Mouse (Mus musculus): ENCODE measurements around the gene Olfr108. TPM values are rescaled to one million over a fixed set of nuclear protein-coding genes. Genes with fewer than 3 reads are reported as not detected.

Olfr108 gene
- not detected in 2 replicates for polyA plus RNA-seq (2015; fragmentation: Nextera tagmentation; extraction: Ambion mirVana)

DNA sequence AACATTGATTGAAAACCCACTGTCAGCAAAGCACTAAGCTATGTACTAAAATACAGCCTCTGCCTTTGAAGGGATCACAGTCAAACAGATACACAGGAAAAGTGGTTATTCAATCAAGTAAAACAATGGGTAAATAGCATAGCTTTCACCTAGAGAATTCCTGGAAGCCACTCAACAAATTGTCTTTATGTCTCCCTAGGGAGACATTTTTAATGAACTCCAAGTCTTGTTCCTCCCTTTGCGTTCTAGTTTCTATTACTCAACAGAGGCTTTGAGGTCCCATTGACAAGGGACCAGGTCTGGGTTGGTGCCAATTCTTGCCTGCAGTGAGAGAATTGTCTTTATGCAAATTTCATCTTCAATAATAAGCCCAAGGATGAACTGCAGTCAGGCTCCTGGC is at the start of gene Olfr108:
TSS of gene Olfr108 (plus strand) at position 301 of the 400 bp plus-strand sequence.
- ATAC-seq (ENCODE audit: insufficient read depth): no peak
- 63% methylated on average over 1 of the region's 1 CpGs for WGBS (ENCODE audit: insufficient replicate concordance)
- Histone ChIP-seq H3K9me3 (replicated peaks) (no peaks in the 10 kb centered on the region), H3K9ac (no peak within 1 kb of the TSS), H3K27me3 (no peaks in the 10 kb centered on the region), H3K4me3 (replicated peaks) (no peak within 1 kb of the TSS), H3K27ac (replicated peaks) (no peak within 1 kb of the TSS), H3K4me1 (replicated peaks) (no peaks in the 10 kb centered on the region), H3K4me2 (no peak within 1 kb of the TSS), H3K36me3 (replicated peaks) (no peaks in the 10 kb centered on the region)

GRCm38 (mm10) chr17:37398926-37399325 is 46.4 kb upstream of the Olfr108 start, which contains the start of gene Olfr107:
Gene Olfr107, plus strand, starts transcription at chr17:37399226.
- no peak for ATAC-seq (ENCODE audit: insufficient read depth)
- Histone ChIP-seq H3K4me2 (no peak within 1 kb of the TSS), H3K9ac (no peak within 1 kb of the TSS), H3K4me1 (replicated peaks) (no peaks in the 10 kb centered on the region), H3K36me3 (replicated peaks) (no peaks in the 10 kb centered on the region), H3K27ac (replicated peaks) (no peak within 1 kb of the TSS), H3K9me3 (replicated peaks) (no peaks in the 10 kb centered on the region), H3K27me3 (no peaks in the 10 kb centered on the region), H3K4me3 (replicated peaks) (no peak within 1 kb of the TSS)
- WGBS (ENCODE audit: insufficient replicate concordance): 52% methylated on average over 3 of the region's 3 CpGs

- Histone ChIP-seq H3K9ac (no peak overlapping the region), H3K36me3 (replicated peaks) (no peaks in the 10 kb centered on the region), H3K4me3 (replicated peaks) (no peak overlapping the region), H3K4me1 (replicated peaks) (no peaks in the 10 kb centered on the region), H3K27me3 (no peaks in the 10 kb centered on the region), H3K4me2 (no peak overlapping the region), H3K27ac (replicated peaks) (no peak overlapping the region), H3K9me3 (replicated peaks) (0 out of 2 replicates have a peak, but pooled peaks cover 4% of the 10 kb centered on the region)
- ATAC-seq (ENCODE audit: insufficient read depth): no peak
Measured at GRCm38 (mm10) chr17:37413380-37413779, 31.9 kb upstream of the Olfr108 start.

- Histone ChIP-seq H3K9me3 (replicated peaks) (no peaks in the 10 kb centered on the region), H3K27me3 (no peaks in the 10 kb centered on the region), H3K9ac (no peak within 1 kb of the TSS), H3K4me2 (no peak within 1 kb of the TSS), H3K4me3 (replicated peaks) (no peak within 1 kb of the TSS), H3K36me3 (replicated peaks) (no peaks in the 10 kb centered on the region), H3K4me1 (replicated peaks) (no peaks in the 10 kb centered on the region), H3K27ac (replicated peaks) (no peak within 1 kb of the TSS)
- 61% methylated on average over 1 of the region's 1 CpGs for WGBS (ENCODE audit: insufficient replicate concordance)
- ATAC-seq (ENCODE audit: insufficient read depth): no peak
Measured at GRCm38 (mm10) chr17:37458616-37459015, 13.3 kb downstream of the Olfr108 start, which contains the start of gene Olfr109. Gene Olfr109, plus strand, starts transcription at chr17:37458916.

GRCm38 (mm10) chr17:37483452-37483851 is 38.2 kb downstream of the Olfr108 start, which contains the start of gene H2-M2:
Gene H2-M2, minus strand, starts transcription at chr17:37483552.
- Histone ChIP-seq H3K4me1 (replicated peaks) (no peaks in the 10 kb centered on the region), H3K27me3 (no peaks in the 10 kb centered on the region), H3K9ac (no peak within 1 kb of the TSS), H3K9me3 (replicated peaks) (no peaks in the 10 kb centered on the region), H3K36me3 (replicated peaks) (no peaks in the 10 kb centered on the region), H3K4me2 (no peak within 1 kb of the TSS), H3K27ac (replicated peaks) (no peak within 1 kb of the TSS), H3K4me3 (replicated peaks) (no peak within 1 kb of the TSS)
- WGBS (ENCODE audit: insufficient replicate concordance): 50% methylated on average over 2 of the region's 2 CpGs
- no peak for ATAC-seq (ENCODE audit: insufficient read depth)

DNA sequence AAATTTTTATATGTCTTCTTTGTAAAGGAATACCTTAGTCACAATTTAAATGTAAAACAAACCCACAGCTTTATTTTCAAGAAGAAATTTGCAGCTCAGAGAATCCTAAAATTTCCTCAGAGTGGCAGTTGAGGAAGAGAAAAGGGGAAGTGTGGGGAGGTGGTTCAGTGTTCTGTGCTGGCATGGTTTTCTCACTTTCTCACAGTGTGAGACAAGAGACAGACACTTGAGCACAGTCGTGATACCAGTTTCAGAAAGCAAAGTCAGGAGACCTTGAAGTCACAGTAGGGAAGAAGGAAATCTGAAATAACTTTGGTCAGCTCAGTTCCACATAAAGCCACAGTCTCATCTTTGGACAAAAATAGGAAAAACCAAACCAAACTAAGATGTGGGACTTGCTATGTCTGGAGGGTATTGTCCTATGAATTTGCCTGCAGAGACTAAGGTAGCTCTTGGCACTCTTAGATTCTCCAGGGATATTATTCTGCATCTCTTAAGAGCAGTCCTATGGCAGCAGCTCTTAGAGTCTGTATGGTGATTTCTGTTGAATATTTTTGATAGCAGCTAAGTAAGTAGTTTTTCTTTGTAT is 46.7 kb downstream of the Olfr108 start, which contains the start of gene Olfr110:
TSS of gene Olfr110 (plus strand) at position 539 of the 589 bp plus-strand sequence.
- Histone ChIP-seq H3K9ac (no peak within 1 kb of the TSS), H3K36me3 (replicated peaks) (no peaks in the 10 kb centered on the region), H3K4me2 (no peak within 1 kb of the TSS), H3K9me3 (replicated peaks) (no peaks in the 10 kb centered on the region), H3K27me3 (no peaks in the 10 kb centered on the region), H3K27ac (replicated peaks) (no peak within 1 kb of the TSS), H3K4me1 (replicated peaks) (no peaks in the 10 kb centered on the region), H3K4me3 (replicated peaks) (no peak within 1 kb of the TSS)
- no peak for ATAC-seq (ENCODE audit: insufficient read depth)
- 13% methylated on average over 1 of the region's 1 CpGs for WGBS (ENCODE audit: insufficient replicate concordance)

Other genes with a start within 250 kb of the Olfr108 start
- gene Olfr94, start 244.5 kb upstream of the Olfr108 start, polyA plus RNA-seq (2015; fragmentation: Nextera tagmentation; extraction: Ambion mirVana): not detected in 2 replicates
- not detected in 2 replicates for gene Olfr95, start 232.4 kb upstream of the Olfr108 start, polyA plus RNA-seq (2015; fragmentation: Nextera tagmentation; extraction: Ambion mirVana)
- not detected in 2 replicates for gene Olfr96, start 225.3 kb upstream of the Olfr108 start, polyA plus RNA-seq (2015; fragmentation: Nextera tagmentation; extraction: Ambion mirVana)
- gene Olfr97, start 208.2 kb upstream of the Olfr108 start, polyA plus RNA-seq (2015; fragmentation: Nextera tagmentation; extraction: Ambion mirVana): not detected in 2 replicates
- gene Olfr98, start 181.7 kb upstream of the Olfr108 start, polyA plus RNA-seq (2015; fragmentation: Nextera tagmentation; extraction: Ambion mirVana): not detected in 2 replicates
- 2.0 TPM in 2 replicates for gene H2-M3, start 175.3 kb upstream of the Olfr108 start, polyA plus RNA-seq (2015; fragmentation: Nextera tagmentation; extraction: Ambion mirVana)
- not detected in 2 replicates for gene Olfr99, start 162.0 kb upstream of the Olfr108 start, polyA plus RNA-seq (2015; fragmentation: Nextera tagmentation; extraction: Ambion mirVana)
- not detected in 2 replicates for gene Olfr101, start 141.2 kb upstream of the Olfr108 start, polyA plus RNA-seq (2015; fragmentation: Nextera tagmentation; extraction: Ambion mirVana)
- gene Olfr102, start 128.4 kb upstream of the Olfr108 start, polyA plus RNA-seq (2015; fragmentation: Nextera tagmentation; extraction: Ambion mirVana): not detected in 2 replicates
- gene Olfr103, start 105.8 kb upstream of the Olfr108 start, polyA plus RNA-seq (2015; fragmentation: Nextera tagmentation; extraction: Ambion mirVana): not detected in 2 replicates
- gene Olfr104-ps, start 85.9 kb upstream of the Olfr108 start, polyA plus RNA-seq (2015; fragmentation: Nextera tagmentation; extraction: Ambion mirVana): not detected in 2 replicates
- gene Olfr105-ps, start 66.4 kb upstream of the Olfr108 start, polyA plus RNA-seq (2015; fragmentation: Nextera tagmentation; extraction: Ambion mirVana): not detected in 2 replicates
- gene Olfr106-ps, start 55.1 kb upstream of the Olfr108 start, polyA plus RNA-seq (2015; fragmentation: Nextera tagmentation; extraction: Ambion mirVana): not detected in 2 replicates
- gene Olfr107, start 46.3 kb upstream of the Olfr108 start, polyA plus RNA-seq (2015; fragmentation: Nextera tagmentation; extraction: Ambion mirVana): not detected in 2 replicates
- not detected in 2 replicates for gene Olfr109, start 13.4 kb downstream of the Olfr108 start, polyA plus RNA-seq (2015; fragmentation: Nextera tagmentation; extraction: Ambion mirVana)
- not detected in 2 replicates for gene H2-M2, start 38.1 kb downstream of the Olfr108 start, polyA plus RNA-seq (2015; fragmentation: Nextera tagmentation; extraction: Ambion mirVana)
- not detected in 2 replicates for gene Olfr110, start 47.0 kb downstream of the Olfr108 start, polyA plus RNA-seq (2015; fragmentation: Nextera tagmentation; extraction: Ambion mirVana)
- gene Olfr111, start 62.5 kb downstream of the Olfr108 start, polyA plus RNA-seq (2015; fragmentation: Nextera tagmentation; extraction: Ambion mirVana): not detected in 2 replicates
- not detected in 2 replicates for gene Olfr112, start 124.0 kb downstream of the Olfr108 start, polyA plus RNA-seq (2015; fragmentation: Nextera tagmentation; extraction: Ambion mirVana)
- not detected in 2 replicates for gene Olfr113, start 132.2 kb downstream of the Olfr108 start, polyA plus RNA-seq (2015; fragmentation: Nextera tagmentation; extraction: Ambion mirVana)
- not detected in 2 replicates for gene Olfr114, start 147.3 kb downstream of the Olfr108 start, polyA plus RNA-seq (2015; fragmentation: Nextera tagmentation; extraction: Ambion mirVana)
- gene Olfr115, start 181.6 kb downstream of the Olfr108 start, polyA plus RNA-seq (2015; fragmentation: Nextera tagmentation; extraction: Ambion mirVana): not detected in 2 replicates
- not detected in 2 replicates for gene Olfr116, start 181.7 kb downstream of the Olfr108 start, polyA plus RNA-seq (2015; fragmentation: Nextera tagmentation; extraction: Ambion mirVana)
- gene Olfr117, start 218.3 kb downstream of the Olfr108 start, polyA plus RNA-seq (2015; fragmentation: Nextera tagmentation; extraction: Ambion mirVana): not detected in 2 replicates
- gene Olfr118, start 221.5 kb downstream of the Olfr108 start, polyA plus RNA-seq (2015; fragmentation: Nextera tagmentation; extraction: Ambion mirVana): not detected in 2 replicates

All from liver, embryonic 15.5 days (tissue).